Mouse (Mus musculus): ENCODE data around the gene Rnf144b. TPM values are rescaled to one million over a fixed set of nuclear protein-coding genes. Genes with fewer than 3 reads are reported as not detected.

The Rnf144b gene
- polyA plus RNA-seq, 1 experiment from 2014 or later = 1.0 TPM

DNA sequence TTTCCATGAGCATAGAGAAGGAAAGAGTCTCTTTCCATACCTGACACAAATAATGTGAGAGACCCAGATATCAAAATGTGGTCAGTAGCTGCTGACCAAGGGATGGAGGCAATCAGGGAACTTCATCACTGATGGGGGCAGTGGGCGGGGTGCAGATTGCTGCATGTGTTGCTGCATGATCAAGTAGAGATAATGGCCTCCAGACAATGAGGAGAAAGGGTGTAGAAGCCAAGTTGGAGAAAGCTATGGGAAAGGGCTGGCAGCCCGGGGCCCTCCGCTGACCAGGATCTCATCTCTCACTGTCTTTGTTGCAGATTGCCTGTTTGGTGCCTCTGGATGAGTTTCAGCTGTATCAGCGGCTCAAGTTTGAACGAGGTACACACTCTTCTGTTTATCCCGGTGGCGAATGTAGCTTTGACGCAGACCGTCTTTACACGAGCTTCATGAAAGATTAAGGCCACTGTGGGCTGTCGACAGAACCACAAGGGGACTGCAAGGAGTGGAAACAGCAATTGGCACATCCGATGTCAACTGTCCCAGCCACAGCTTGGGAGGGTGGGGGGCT lies 106.3 kb downstream of the Rnf144b start:
- Histone ChIP-seq H3K36me3 (no peaks in the 10 kb centered on the region), H3K4me3 (replicated peaks) (no peak overlapping the region), H3K9ac (no peak overlapping the region), H3K27me3 (replicated peaks) (no peaks in the 10 kb centered on the region), H3K9me3 (no peaks in the 10 kb centered on the region), H3K4me2 (replicated peaks) (no peak overlapping the region), H3K27ac (no peak overlapping the region), H3K4me1 (replicated peaks) (0 out of 2 replicates have a peak, but pooled peaks cover 2% of the 10 kb centered on the region)
- 86% methylated on average over 12 of the region's 12 CpGs for WGBS
- ATAC-seq = no peak

- 83% methylated on average over 6 of the region's 6 CpGs for WGBS
- no peaks in the 10 kb centered on the region for H3K4me1 ChIP-seq (replicated peaks)
Measured at GRCm38 (mm10) chr13:47232163-47232562, 109.7 kb downstream of the Rnf144b start.

GRCm38 (mm10) chr13:47237376-47237775 lies 114.9 kb downstream of the Rnf144b start:
- Histone ChIP-seq H3K9me3 (no peaks in the 10 kb centered on the region), H3K4me3 (replicated peaks) (no peak overlapping the region), H3K27me3 (replicated peaks) (no peaks in the 10 kb centered on the region), H3K36me3 (no peaks in the 10 kb centered on the region), H3K27ac (no peak overlapping the region), H3K4me1 (replicated peaks) (no peaks in the 10 kb centered on the region), H3K9ac (no peak overlapping the region), H3K4me2 (replicated peaks) (no peak overlapping the region)
- no peak for ATAC-seq
- WGBS = 91% methylated on average over 8 of the region's 8 CpGs

More at GRCm38 (mm10) chr13:47232163-47232562, 109.7 kb downstream of the Rnf144b start:
- Histone ChIP-seq H3K27ac (no peak overlapping the region), H3K9me3 (no peaks in the 10 kb centered on the region), H3K9ac (no peak overlapping the region), H3K36me3 (no peaks in the 10 kb centered on the region), H3K4me2 (replicated peaks) (no peak overlapping the region), H3K27me3 (replicated peaks) (no peaks in the 10 kb centered on the region), H3K4me3 (replicated peaks) (no peak overlapping the region)
- ATAC-seq = no peak

GRCm38 (mm10) chr13:47238131-47238530 lies 115.7 kb downstream of the Rnf144b start:
- no peak overlapping the region for H3K27ac ChIP-seq
- no peak overlapping the region for H3K4me3 ChIP-seq (replicated peaks)
- no peaks in the 10 kb centered on the region for H3K27me3 ChIP-seq (replicated peaks)
- no peaks in the 10 kb centered on the region for H3K36me3 ChIP-seq
- H3K9ac ChIP-seq = no peak overlapping the region
- H3K4me2 ChIP-seq (replicated peaks) = no peak overlapping the region
- no peaks in the 10 kb centered on the region for H3K9me3 ChIP-seq
- 85% methylated on average over 17 of the region's 17 CpGs for WGBS
- ATAC-seq = no peak
- no peaks in the 10 kb centered on the region for H3K4me1 ChIP-seq (replicated peaks)

DNA sequence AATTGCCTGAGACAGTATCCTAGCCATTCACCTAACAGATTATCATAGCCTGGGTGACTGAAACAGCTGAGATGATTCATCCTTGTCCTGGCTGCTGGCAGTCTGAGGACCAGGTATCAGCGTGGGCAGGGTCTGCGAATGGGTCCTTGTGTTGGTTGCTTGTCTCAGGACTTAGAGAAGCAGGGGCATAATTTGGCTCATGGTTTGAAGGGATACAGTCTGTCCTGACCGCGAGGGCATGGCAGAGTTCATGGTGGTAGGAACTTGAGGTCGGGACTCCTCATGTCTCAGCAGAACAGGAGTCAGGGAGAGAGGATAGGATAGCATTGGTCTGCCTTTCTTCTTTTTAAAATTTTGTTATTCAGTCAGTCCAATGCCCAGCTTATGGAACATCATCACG lies 121.1 kb downstream of the Rnf144b start:
- ATAC-seq = no peak
- Histone ChIP-seq H3K4me1 (replicated peaks) (no peaks in the 10 kb centered on the region), H3K4me2 (replicated peaks) (no peak overlapping the region), H3K4me3 (replicated peaks) (no peak overlapping the region), H3K36me3 (no peaks in the 10 kb centered on the region), H3K27me3 (replicated peaks) (no peaks in the 10 kb centered on the region), H3K9me3 (no peaks in the 10 kb centered on the region), H3K9ac (no peak overlapping the region), H3K27ac (no peak overlapping the region)
- 86% methylated on average over 6 of the region's 6 CpGs for WGBS

DNA sequence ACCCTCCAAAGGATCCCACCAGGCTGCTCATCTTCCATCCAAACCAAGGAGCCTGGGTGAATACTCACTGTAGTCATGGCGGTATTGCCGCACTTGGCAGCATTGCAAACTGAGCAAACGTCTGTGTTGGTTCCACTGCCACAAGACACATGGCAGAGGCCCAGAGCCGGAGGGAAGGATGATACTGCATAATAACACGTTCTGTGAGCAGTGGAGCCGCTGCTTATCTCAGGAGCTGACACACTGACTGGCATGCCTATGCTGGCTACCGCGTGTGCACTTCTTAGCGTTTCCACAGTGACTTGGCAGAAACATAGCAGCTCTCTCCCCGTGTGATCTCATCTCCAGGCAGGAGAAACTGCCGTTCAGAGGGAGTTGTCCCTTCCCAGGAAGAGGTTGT lies 122.3 kb downstream of the Rnf144b start:
- no peaks in the 10 kb centered on the region for H3K27me3 ChIP-seq (replicated peaks)
- no peak overlapping the region for H3K4me3 ChIP-seq (replicated peaks)
- no peaks in the 10 kb centered on the region for H3K9me3 ChIP-seq
- no peak for ATAC-seq
- no peak overlapping the region for H3K27ac ChIP-seq
- no peaks in the 10 kb centered on the region for H3K36me3 ChIP-seq
- H3K4me2 ChIP-seq (replicated peaks) = no peak overlapping the region
- no peaks in the 10 kb centered on the region for H3K4me1 ChIP-seq (replicated peaks)
- no peak overlapping the region for H3K9ac ChIP-seq
- 61% methylated on average over 11 of the region's 11 CpGs for WGBS

GRCm38 (mm10) chr13:47246459-47246858 lies 124.0 kb downstream of the Rnf144b start:
- Histone ChIP-seq H3K4me1 (replicated peaks) (no peaks in the 10 kb centered on the region), H3K4me3 (replicated peaks) (no peak overlapping the region), H3K27me3 (replicated peaks) (no peaks in the 10 kb centered on the region), H3K9ac (no peak overlapping the region), H3K9me3 (no peaks in the 10 kb centered on the region), H3K27ac (no peak overlapping the region), H3K4me2 (replicated peaks) (no peak overlapping the region), H3K36me3 (no peaks in the 10 kb centered on the region)
- WGBS = 65% methylated on average over 10 of the region's 10 CpGs
- no peak for ATAC-seq

GRCm38 (mm10) chr13:47247156-47247800 lies 124.8 kb downstream of the Rnf144b start:
- Histone ChIP-seq H3K36me3 (no peaks in the 10 kb centered on the region), H3K9ac (no peak overlapping the region), H3K4me1 (replicated peaks) (no peaks in the 10 kb centered on the region), H3K27me3 (replicated peaks) (no peaks in the 10 kb centered on the region), H3K9me3 (no peaks in the 10 kb centered on the region), H3K27ac (no peak overlapping the region), H3K4me2 (replicated peaks) (no peak overlapping the region), H3K4me3 (replicated peaks) (no peak overlapping the region)
- no peak for ATAC-seq
- WGBS = 59% methylated on average over 13 of the region's 13 CpGs

DNA sequence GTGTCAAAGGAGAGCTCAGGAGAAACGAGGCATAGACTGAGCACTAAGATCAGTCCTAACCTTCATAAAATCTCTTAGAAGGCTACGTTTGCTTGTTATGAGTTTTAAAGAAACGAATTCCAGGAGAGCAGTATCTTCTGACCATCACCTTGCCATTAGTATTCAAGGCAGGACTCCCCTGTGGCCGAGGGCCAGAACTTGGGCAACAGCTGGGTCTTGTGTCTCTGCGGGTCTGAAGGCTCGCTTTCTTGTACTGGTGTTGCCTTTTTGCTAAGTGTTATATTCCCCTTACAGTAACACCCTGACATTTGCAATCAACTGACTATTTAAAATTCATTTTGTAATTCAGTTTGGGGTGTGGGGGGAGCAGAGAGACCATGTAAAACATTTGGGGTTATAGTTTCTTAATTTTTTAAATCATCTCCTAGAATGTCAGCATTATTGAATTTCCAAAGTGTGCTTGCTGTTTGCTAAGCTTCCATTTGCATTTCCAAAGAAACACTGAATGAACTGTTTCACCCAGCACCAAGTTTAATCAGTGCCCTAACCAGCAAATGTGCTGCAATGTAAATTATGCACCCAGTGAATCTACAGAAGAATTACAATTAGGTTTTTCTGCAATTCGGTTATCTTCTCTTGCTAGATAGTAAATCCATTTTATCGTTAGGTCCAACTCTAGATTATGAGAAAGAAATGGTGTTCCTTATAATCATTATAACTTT lies 126.0 kb downstream of the Rnf144b start:
- Histone ChIP-seq H3K4me3 (replicated peaks) (no peak overlapping the region), H3K9me3 (no peaks in the 10 kb centered on the region), H3K27ac (no peak overlapping the region), H3K4me1 (replicated peaks) (no peaks in the 10 kb centered on the region), H3K27me3 (replicated peaks) (no peaks in the 10 kb centered on the region), H3K36me3 (no peaks in the 10 kb centered on the region), H3K9ac (no peak overlapping the region), H3K4me2 (replicated peaks) (no peak overlapping the region)
- 83% methylated on average over 8 of the region's 8 CpGs for WGBS
- no peak for ATAC-seq

DNA sequence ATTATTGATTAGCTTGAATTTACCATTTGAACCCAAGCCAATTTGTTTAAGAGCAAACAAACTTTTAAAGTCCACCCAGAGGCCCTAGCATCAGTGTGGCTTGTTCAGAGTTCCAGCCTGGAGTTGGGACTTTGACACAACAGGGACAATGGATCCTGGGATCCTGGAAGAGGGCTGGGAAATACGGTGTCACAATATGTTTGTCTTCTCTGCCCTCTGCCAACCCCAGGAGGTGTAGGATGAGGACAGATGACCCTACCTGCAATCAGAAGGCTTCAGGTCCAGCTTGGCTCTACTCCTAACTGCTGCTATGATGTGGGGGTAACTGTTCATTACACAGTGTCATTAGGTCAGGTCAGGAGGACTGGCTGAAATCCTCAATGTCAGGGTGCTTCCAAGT lies 128.2 kb downstream of the Rnf144b start:
- Histone ChIP-seq H3K4me1 (replicated peaks) (no peaks in the 10 kb centered on the region), H3K9ac (no peak overlapping the region), H3K4me3 (replicated peaks) (no peak overlapping the region), H3K9me3 (no peaks in the 10 kb centered on the region), H3K27ac (no peak overlapping the region), H3K36me3 (no peaks in the 10 kb centered on the region), H3K4me2 (replicated peaks) (no peak overlapping the region), H3K27me3 (replicated peaks) (no peaks in the 10 kb centered on the region)
- no peak for ATAC-seq
- WGBS = 75% methylated on average over 1 of the region's 1 CpGs

- no peaks in the 10 kb centered on the region for H3K36me3 ChIP-seq
- no peak overlapping the region for H3K9ac ChIP-seq
- no peak overlapping the region for H3K4me3 ChIP-seq (replicated peaks)
- H3K9me3 ChIP-seq = no peaks in the 10 kb centered on the region
- H3K4me1 ChIP-seq (replicated peaks) = no peaks in the 10 kb centered on the region
- H3K27ac ChIP-seq = no peak overlapping the region
- no peak overlapping the region for H3K4me2 ChIP-seq (replicated peaks)
- 87% methylated on average over 2 of the region's 2 CpGs for WGBS
- ATAC-seq = no peak
- no peaks in the 10 kb centered on the region for H3K27me3 ChIP-seq (replicated peaks)
Measured at GRCm38 (mm10) chr13:47251114-47251764, 128.8 kb downstream of the Rnf144b start.

- no peak for ATAC-seq
- WGBS = 74% methylated on average over 5 of the region's 5 CpGs
- H3K4me3 ChIP-seq (replicated peaks) = no peak overlapping the region
- no peak overlapping the region for H3K9ac ChIP-seq
- no peaks in the 10 kb centered on the region for H3K36me3 ChIP-seq
- H3K9me3 ChIP-seq = no peaks in the 10 kb centered on the region
- no peak overlapping the region for H3K27ac ChIP-seq
- H3K4me1 ChIP-seq (replicated peaks) = no peaks in the 10 kb centered on the region
- no peak overlapping the region for H3K4me2 ChIP-seq (replicated peaks)
- H3K27me3 ChIP-seq (replicated peaks) = no peaks in the 10 kb centered on the region
Measured at GRCm38 (mm10) chr13:47253711-47254110, 131.3 kb downstream of the Rnf144b start.
